Mouse (Mus musculus) embryo, embryonic 11 days (tissue): ENCODE data around the gene Gm48552.

Experiments used
- DNase-seq: peaks from one replicate; pipeline ENCODE4 v3.0.0-alpha.2; 2015

The Gm48552 gene

DNA sequence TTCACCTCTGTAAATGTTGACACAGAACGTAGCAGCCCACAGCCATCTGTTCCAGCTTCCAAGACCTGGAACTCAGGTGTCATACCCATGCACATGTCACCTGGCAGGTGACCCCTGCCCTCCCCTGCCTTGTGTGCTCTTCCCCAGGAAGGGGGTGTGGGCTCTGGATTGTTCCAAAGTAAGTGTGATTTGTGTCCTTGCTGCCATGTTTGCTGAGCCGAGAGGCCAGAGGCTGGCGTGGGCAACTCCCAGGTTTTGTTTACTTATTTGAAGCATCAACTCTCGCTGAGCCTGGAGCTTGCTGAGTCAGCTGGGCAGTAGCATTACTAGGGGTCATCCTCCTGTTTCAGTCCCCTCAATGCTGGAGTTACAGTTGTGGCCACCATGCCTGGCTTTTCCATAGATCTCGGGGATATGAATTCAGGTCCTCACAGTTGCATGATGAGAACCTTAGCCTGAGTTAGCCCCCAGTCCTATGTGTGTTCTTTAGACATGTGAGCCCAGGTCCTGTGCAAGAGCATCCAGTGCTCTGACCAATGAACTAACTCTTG lies at the start of gene Gm48552:
Gene Gm48552 (plus strand): TSS at position 501 of the 551 bp plus-strand sequence.
- DNase-seq: no peak

GRCm38 (mm10) chr10:81340551-81341332 lies 48.1 kb upstream of the Gm48552 start:
- DNase-seq: no peak

GRCm38 (mm10) chr10:81341333-81341949 lies 47.4 kb upstream of the Gm48552 start:
- peak; percentile 80 for DNase-seq

GRCm38 (mm10) chr10:81342686-81343505 lies 45.9 kb upstream of the Gm48552 start, which contains the start of gene Gipc3:
Gene Gipc3, minus strand, starts transcription at chr10:81343266.
- DNase-seq: no peak

DNA sequence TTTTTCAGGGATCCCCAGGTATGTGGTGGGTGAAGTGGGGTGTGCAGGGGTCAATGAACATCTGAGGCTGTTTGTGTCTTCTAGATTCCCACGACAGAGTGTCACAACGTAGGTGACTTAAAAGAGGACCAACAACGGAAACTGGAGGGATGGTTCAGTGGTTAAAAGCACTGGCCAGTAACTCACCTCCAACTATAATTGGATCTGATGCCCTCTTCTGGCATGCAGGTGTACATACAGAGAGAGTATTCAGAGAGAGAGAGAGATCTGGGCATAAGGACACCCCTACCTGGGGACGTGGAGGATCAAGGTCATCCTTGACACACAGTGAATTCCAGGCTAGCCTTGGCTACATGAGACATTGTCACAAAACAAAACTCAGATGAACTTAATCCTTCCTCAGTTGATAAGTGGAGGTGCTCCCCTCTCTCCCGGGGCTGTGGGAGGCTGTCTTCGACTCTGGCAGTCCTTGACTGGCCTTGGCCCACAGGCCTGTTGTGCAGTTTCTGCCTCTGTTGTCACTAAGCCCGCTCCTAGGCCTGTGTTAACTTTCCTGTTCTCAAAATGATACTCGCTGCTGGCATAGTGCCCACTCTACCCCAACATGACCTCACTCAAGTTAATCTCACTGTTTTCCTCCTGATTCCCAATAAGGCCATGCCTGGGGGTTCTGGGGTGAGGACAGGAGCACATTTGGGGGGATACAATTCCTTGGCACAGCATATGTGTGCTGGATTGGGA lies 44.2 kb upstream of the Gm48552 start:
- DNase-seq: no peak

DNA sequence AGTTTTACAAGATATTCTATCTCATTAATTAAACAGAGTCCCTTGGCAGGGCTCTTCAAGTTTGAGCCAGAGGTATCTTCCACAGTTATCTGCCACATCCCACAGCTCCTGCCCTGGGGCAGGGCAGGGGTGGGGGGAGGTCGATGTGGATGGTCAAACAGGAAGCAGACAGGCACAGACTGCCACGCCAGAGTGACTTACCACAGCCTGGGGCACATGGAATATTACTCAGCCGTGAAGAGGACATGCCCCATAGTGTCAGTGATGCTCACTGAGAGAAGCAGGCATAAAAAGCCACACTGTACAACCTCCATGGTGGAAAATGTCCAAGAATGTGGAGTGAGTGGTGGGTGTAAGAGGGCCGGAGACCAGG lies 43.7 kb upstream of the Gm48552 start:
- DNase-seq: no peak

DNA sequence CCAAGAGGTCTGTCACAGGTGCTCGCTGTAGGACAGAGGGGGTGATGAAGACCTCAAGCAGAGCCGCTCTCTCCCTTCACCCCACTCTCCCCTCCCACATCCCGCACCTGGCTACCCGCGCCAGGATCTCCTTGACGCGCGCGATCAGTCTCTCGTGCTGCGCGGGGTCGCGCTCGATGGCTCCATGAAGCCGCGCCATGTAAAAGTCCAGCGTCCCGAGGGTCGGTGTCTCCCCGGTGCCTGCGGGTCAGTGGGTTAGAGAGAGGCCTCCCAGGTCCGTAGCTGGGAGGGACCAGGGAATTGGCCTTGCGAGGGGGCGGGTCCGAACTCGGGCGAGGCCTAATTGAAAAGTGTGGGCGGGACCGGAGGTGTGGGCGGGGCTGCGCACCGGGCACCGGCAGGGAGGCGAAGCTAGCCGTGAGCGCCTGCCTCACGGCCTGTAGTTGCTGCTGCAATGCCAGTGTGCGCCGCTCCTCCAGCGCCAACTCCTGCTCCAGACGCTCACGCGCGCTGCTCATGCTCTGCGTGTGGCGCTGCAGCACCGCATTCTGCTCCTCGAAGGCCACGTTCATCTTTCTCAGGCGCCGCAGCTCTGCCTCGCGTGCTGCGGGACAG lies 42.2 kb upstream of the Gm48552 start:
- DNase-seq: peak; percentile 86

GRCm38 (mm10) chr10:81349146-81349545 lies 39.7 kb upstream of the Gm48552 start:
- DNase-seq: no peak

- DNase-seq: no peak
Measured at GRCm38 (mm10) chr10:81349961-81350350, 38.8 kb upstream of the Gm48552 start.

GRCm38 (mm10) chr10:81350351-81351063 lies 38.3 kb upstream of the Gm48552 start, which contains the start of gene Hmg20b:
Gene Hmg20b, minus strand, starts transcription at chr10:81350480.
- peak; percentile 100 for DNase-seq

- DNase-seq: no peak
Measured at GRCm38 (mm10) chr10:81351678-81352291, 37.0 kb upstream of the Gm48552 start.

DNA sequence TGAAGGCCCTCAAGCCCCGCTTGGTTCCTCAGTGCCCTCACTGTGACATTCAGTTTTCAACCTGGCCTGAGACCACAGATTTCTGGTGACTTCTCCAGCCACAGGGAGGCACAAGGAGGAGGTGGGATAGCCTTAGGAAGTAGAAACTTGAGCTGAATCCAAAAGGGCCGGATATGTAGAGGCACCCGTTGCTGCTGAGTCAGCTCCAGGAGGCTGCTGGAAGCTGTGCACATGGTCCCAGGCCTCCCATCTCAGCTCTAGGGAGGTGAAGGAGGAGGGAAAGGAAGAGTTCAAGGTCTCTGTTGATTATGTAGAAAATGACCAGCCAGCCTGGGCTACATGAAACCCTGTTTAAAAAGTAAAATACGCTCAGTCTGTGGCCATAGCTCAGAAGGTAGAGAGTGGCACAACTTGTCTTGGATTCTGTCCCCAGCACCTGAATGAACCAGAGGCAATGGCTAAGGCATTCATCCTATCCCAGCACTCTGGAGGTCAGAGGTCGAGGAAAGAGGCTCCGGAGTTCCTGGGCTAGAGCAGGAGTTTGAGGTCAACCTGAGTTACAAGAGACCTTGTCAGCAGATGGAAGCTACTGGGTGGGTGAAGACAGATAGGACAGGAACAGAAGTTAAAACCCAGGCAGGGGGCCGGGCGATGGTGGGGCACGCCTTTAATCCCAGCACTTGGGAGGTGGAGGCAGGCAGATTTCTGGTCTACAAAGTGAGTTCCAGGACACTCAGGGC lies 33.9 kb upstream of the Gm48552 start:
- no peak for DNase-seq

GRCm38 (mm10) chr10:81355533-81355932 lies 33.3 kb upstream of the Gm48552 start:
- no peak for DNase-seq

GRCm38 (mm10) chr10:81356352-81356990 lies 32.3 kb upstream of the Gm48552 start:
- no peak for DNase-seq

DNA sequence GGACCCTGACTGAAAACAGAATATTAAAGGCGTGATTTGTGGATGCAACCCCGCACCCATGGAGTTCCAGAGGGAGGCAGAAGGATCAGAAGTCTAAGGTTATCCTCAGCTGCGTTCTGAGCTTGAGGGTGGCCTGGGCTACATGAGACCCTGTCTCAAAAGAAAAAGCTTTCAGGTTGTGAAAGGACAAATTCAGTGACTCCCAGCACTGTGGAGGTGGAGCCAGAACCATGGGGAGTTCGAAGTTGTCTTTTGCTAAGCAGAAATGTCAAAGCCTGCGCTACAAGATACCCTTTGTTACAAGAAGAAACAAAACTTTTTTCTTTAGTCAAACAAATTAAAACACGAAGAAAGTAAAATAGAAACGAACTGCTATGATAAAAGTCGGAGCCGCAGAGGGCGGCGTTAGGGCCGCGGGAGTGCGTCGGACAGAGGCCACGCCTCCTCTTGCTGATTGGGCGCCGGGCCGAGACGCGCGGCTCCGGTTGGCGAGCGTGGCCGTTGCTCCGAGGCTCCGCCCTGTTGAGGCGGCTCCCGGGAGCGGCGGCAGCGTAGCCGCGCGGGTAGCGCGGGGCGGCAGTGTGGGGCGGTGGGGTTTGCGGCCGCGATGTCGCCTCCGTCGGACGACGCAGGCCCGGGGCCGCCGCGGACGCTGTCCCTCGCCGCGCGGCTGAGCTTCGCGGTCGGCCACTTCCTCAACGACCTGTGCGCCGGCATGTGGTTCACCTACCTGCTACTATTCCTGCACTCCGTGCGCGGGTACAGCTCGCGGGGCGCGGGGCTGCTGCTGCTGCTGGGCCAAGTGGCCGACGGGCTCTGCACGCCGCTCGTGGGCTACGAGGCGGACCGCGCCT lies 31.6 kb upstream of the Gm48552 start, which contains the start of gene Mfsd12:
Gene Mfsd12 (plus strand): TSS at position 501 of the 854 bp plus-strand sequence.
- DNase-seq: peak; percentile 96

DNA sequence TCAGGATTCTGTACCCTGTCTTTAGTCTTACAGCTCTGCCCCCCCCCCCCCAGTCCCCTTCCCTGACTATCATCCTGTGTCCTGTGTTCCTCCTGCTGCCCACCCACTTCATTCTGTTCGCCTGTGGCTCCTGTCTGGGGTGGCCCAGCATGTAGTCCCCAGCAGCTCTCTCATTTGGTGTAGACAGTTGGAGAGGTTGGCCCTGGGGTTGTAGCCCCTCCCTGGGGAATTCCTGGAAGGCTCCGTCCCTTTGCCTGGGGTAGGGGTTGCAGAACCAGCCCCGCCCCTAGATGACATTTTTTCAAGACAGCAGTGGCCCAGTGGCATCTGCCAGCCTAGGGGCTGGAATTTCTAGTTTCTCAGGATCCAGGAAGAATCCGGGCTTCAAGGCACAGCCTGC lies 30.6 kb upstream of the Gm48552 start:
- no peak for DNase-seq

GRCm38 (mm10) chr10:81358841-81359240 lies 30.0 kb upstream of the Gm48552 start:
- DNase-seq: no peak

DNA sequence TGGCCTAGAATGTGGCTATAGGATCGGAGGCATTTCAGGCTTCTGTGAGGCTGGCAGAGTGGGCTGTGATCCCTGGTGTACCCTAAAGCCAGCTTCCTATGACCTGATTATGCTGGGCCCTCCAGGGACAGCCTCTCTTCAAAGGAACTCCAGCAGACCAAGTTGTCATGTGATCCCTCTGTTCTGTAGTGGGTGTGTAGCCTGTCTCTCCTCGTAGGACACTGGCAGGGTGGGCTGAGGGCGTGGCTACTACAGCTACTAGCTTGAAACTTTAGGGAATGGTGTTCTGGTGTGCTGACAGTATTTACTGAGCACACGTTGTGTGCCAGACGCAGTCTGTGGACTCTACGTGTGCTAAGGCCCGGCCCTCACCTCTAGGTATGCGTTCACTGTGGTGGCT lies 28.1 kb upstream of the Gm48552 start:
- no peak for DNase-seq
